13 mouse cellular contexts compared by ENCODE assay signal in genomic region chr11:8227772-8228425, GRCm38 (mm10).
DNase-seq lines count a peak whose midpoint lies in the region; ATAC-seq and TF ChIP-seq lines count a peak whose summit lies in the region.
"Had no signal": no experiment of that assay in that cellular context is flagged by ENCODE, and none has a peak within 500 bp of the region (broad histone marks: within the 10 kb centered on the region; RNA-seq: fewer than 3 reads in every experiment).

No protein-coding gene starts in this region.

- 0 out of 2 replicates have a peak overlapping the region, but pooled peaks have one; percentile 16 for H3K27ac ChIP-seq in embryonic facial prominence, embryonic 13.5 days
- H3K27ac ChIP-seq in hindbrain, embryonic 15.5 days (replicated peaks): peak overlapping the region; percentile 6; the same call in 1 of the 2 replicates
- H3K27ac ChIP-seq in midbrain, postnatal 0 days (ENCODE audit: low read depth, low read length): no peak overlapping the region
- H3K27ac ChIP-seq: liver, embryonic 15.5 days had no signal

- H3K27me3 ChIP-seq in embryonic facial prominence, embryonic 13.5 days: no peaks in the 10 kb centered on the region
- H3K27me3 ChIP-seq in hindbrain, embryonic 15.5 days: no peaks in the 10 kb centered on the region
- H3K27me3 ChIP-seq in midbrain, postnatal 0 days (ENCODE audit: insufficient read depth, low read length): no peaks in the 10 kb centered on the region
- H3K27me3 ChIP-seq: liver, embryonic 15.5 days had no signal

- no peaks in the 10 kb centered on the region for H3K36me3 ChIP-seq in embryonic facial prominence, embryonic 13.5 days
- no peaks in the 10 kb centered on the region for H3K36me3 ChIP-seq in hindbrain, embryonic 15.5 days
- no peaks in the 10 kb centered on the region for H3K36me3 ChIP-seq in midbrain, postnatal 0 days (ENCODE audit: insufficient read depth, low read length)
- H3K36me3 ChIP-seq: liver, embryonic 15.5 days had no signal

- no peak overlapping the region for H3K4me3 ChIP-seq in embryonic facial prominence, embryonic 13.5 days
- H3K4me3 ChIP-seq in hindbrain, embryonic 15.5 days: no peak overlapping the region
- H3K4me3 ChIP-seq in midbrain, postnatal 0 days (ENCODE audit: low read depth, low read length): no peak overlapping the region
- H3K4me3 ChIP-seq: liver, embryonic 15.5 days; myocyte had no signal

- DNase-seq in layer of hippocampus, adult 9-11 months: peak; percentile 20
- DNase-seq in layer of hippocampus, postnatal 25 days (ENCODE audit: extremely low spot score in 1 of 2, low spot score in 1 of 2): no peak
- DNase-seq in midbrain, postnatal 0 days (ENCODE audit: low spot score): peak; percentile 6
- no peak for DNase-seq in right cerebral cortex, postnatal 4 days
- no peak for DNase-seq in thymus, postnatal 10 days (ENCODE audit: low spot score in 2 of 2)
- no peak for DNase-seq in urinary bladder, postnatal 10 days (ENCODE audit: low spot score)
- DNase-seq: gastrocnemius, postnatal 10 days; heart, postnatal 10 days; kidney, postnatal 10 days had no signal

- TF ChIP-seq CTCF in midbrain, postnatal 0 days (IDR thresholded peaks at IDR 0.05): no peak

- H3K9ac ChIP-seq in embryonic facial prominence, embryonic 13.5 days: no peak overlapping the region
- no peak overlapping the region for H3K9ac ChIP-seq in hindbrain, embryonic 15.5 days
- H3K9ac ChIP-seq in midbrain, postnatal 0 days (replicated peaks; ENCODE audit: low read length, poor library complexity, severe bottlenecking): no peak overlapping the region
- H3K9ac ChIP-seq: liver, embryonic 15.5 days had no signal

- H3K9me3 ChIP-seq in embryonic facial prominence, embryonic 13.5 days: no peaks in the 10 kb centered on the region
- no peaks in the 10 kb centered on the region for H3K9me3 ChIP-seq in hindbrain, embryonic 15.5 days
- H3K9me3 ChIP-seq in midbrain, postnatal 0 days (ENCODE audit: low read length): no peaks in the 10 kb centered on the region
- H3K9me3 ChIP-seq: liver, embryonic 15.5 days had no signal

- ATAC-seq in embryonic facial prominence, embryonic 13.5 days (ENCODE audit: insufficient number of reproducible peaks, insufficient read depth, low FRiP score, low TSS enrichment, low read depth): no peak
- peak; percentile 69; the same call in 1 of the 2 replicates for ATAC-seq in hindbrain, embryonic 15.5 days (ENCODE audit: low FRiP score, low read depth)
- ATAC-seq in midbrain, postnatal 0 days (ENCODE audit: low FRiP score): 0 out of 2 replicates have a peak, but pooled peaks have one; percentile 31

- no peak overlapping the region for H3K4me2 ChIP-seq in embryonic facial prominence, embryonic 13.5 days
- H3K4me2 ChIP-seq in hindbrain, embryonic 15.5 days: no peak overlapping the region
- H3K4me2 ChIP-seq in midbrain, postnatal 0 days (ENCODE audit: low read depth, low read length, poor library complexity, severe bottlenecking): no peak overlapping the region
- H3K4me2 ChIP-seq: liver, embryonic 15.5 days had no signal

- peaks cover 29% of the 10 kb centered on the region for H3K4me1 ChIP-seq in embryonic facial prominence, embryonic 13.5 days
- H3K4me1 ChIP-seq in hindbrain, embryonic 15.5 days (replicated peaks): no peaks in the 10 kb centered on the region
- no peaks in the 10 kb centered on the region for H3K4me1 ChIP-seq in midbrain, postnatal 0 days (ENCODE audit: insufficient read depth, low read length)
- H3K4me1 ChIP-seq: liver, embryonic 15.5 days had no signal

- WGBS in embryonic facial prominence, embryonic 13.5 days: 43% methylated on average over 8 of the region's 8 CpGs
- 51% methylated on average over 8 of the region's 8 CpGs for WGBS in hindbrain, embryonic 15.5 days
- WGBS in midbrain, postnatal 0 days: 38% methylated on average over 8 of the region's 8 CpGs

Comparison
In these comparisons a context has a peak if more than half of its experiments do, and no peak if none do; other contexts are left out.
1. DNase-seq: peak in layer of hippocampus, adult 9-11 months (single experiment) and midbrain, postnatal 0 days (single experiment); none in layer of hippocampus, postnatal 25 days (0 of 2), right cerebral cortex, postnatal 4 days (single experiment), thymus, postnatal 10 days (0 of 2) and urinary bladder, postnatal 10 days (single experiment).